Mouse (Mus musculus) liver, embryonic 12.5 days (tissue): Measurements from ENCODE around the gene Gsc2. TPM values are rescaled to one million over a fixed set of nuclear protein-coding genes. Genes with fewer than 3 reads are reported as not detected.
A peak's percentile ranks its signal among the peaks of the same experiment; 100 is the strongest.

ENCODE experiments used
- ATAC-seq: fragments of 200-750 bp; cut with Nextera tagmentation; 2 replicates; pipeline ENCODE4 v1.8.0; 2017; ENCODE audit warnings: moderate number of reproducible peaks, mild to moderate bottlenecking, moderate library complexity
- H3K27ac ChIP-seq: fragments of 300-500 bp; sonication (generic); 2 replicates; pipeline ENCODE4 v1.5.1; 2016; ENCODE audit warnings: mild to moderate bottlenecking
- H3K27me3 ChIP-seq: fragments of 300-500 bp; sonication (generic); replicated peaks from 2 replicates; pipeline ENCODE4 v1.6.1; 2016; ENCODE audit warnings: mild to moderate bottlenecking, moderate library complexity
- H3K36me3 ChIP-seq: fragments of 300-500 bp; sonication (generic); 2 replicates; pipeline ENCODE4 v1.6.1; 2016; ENCODE audit warnings: mild to moderate bottlenecking, moderate library complexity
- H3K4me1 ChIP-seq: fragments of 300-500 bp; sonication (generic); 2 replicates; pipeline ENCODE4 v1.6.1; 2016
- H3K4me2 ChIP-seq: fragments of 300-500 bp; sonication (generic); 2 replicates; pipeline ENCODE4 v1.6.1; 2016; ENCODE audit warnings: mild to moderate bottlenecking, moderate library complexity
- H3K4me3 ChIP-seq: fragments of 300-500 bp; sonication (generic); 2 replicates; pipeline ENCODE4 v1.5.1; 2016; ENCODE audit warnings: mild to moderate bottlenecking, moderate library complexity
- H3K9ac ChIP-seq: fragments of 300-500 bp; sonication (generic); 2 replicates; pipeline ENCODE4 v1.6.1; 2016; ENCODE audit warnings: mild to moderate bottlenecking, moderate library complexity
- H3K9me3 ChIP-seq: fragments of 300-500 bp; sonication (generic); replicated peaks from 2 replicates; pipeline ENCODE4 v1.6.1; 2016; ENCODE audit warnings: mild to moderate bottlenecking, moderate library complexity
- WGBS: fragments of 180-500 bp; shearing (Covaris S2); methylation state at CpG from one replicate; pipeline ENCODE4 v1.1.7; 2016; ENCODE audit not compliant: insufficient replicate concordance; 5-methylcytosine and 5-hydroxymethylcytosine counted together
- polyA plus RNA-seq: library from polyadenylated mRNA; unstranded; fragments of >200 nt; fragmentation: Nextera tagmentation; extraction: Ambion mirVana; gene quantifications from 2 replicates; pipeline ENCODE4 v1.2.1, GENCODE M21; 2016

The Gsc2 gene
- polyA plus RNA-seq, 1 experiment from 2014 or later, result not detected

- Histone ChIP-seq H3K4me3 (peak overlapping the region; percentile 72), H3K9me3 (no peaks in the 10 kb centered on the region), H3K9ac (peak overlapping the region; percentile 88), H3K36me3 (peaks cover 22% of the 10 kb centered on the region), H3K4me2 (peak overlapping the region; percentile 95), H3K4me1 (peaks cover 56% of the 10 kb centered on the region), H3K27ac (peak overlapping the region; percentile 89), H3K27me3 (peaks cover 34% of the 10 kb centered on the region)
- WGBS, result 1% methylated on average over 47 of the region's 47 CpGs
- peak; percentile 92 for ATAC-seq
Observed at GRCm38 (mm10) chr16:17921325-17922162, 6.7 kb upstream of the Gsc2 start.

GRCm38 (mm10) chr16:17920586-17920985, 5.7 kb upstream of the Gsc2 start:
- Histone ChIP-seq H3K4me2 (peak overlapping the region; percentile 95), H3K27ac (peak overlapping the region; percentile 89; the same call in 1 of the 2 replicates), H3K4me1 (peaks cover 47% of the 10 kb centered on the region), H3K4me3 (peak overlapping the region; percentile 72), H3K9me3 (no peaks in the 10 kb centered on the region), H3K27me3 (peaks cover 43% of the 10 kb centered on the region), H3K36me3 (peaks cover 13% of the 10 kb centered on the region), H3K9ac (peak overlapping the region; percentile 88)
- 15% methylated on average over 20 of the region's 20 CpGs for WGBS
- ATAC-seq, result no peak

- Histone ChIP-seq H3K9ac (peak within 1 kb of the TSS; percentile 76), H3K4me1 (peaks cover 24% of the 10 kb centered on the region), H3K27me3 (peaks cover 46% of the 10 kb centered on the region), H3K4me3 (peak within 1 kb of the TSS; percentile 72), H3K9me3 (no peaks in the 10 kb centered on the region), H3K4me2 (peak within 1 kb of the TSS; percentile 87), H3K36me3 (peaks cover 33% of the 10 kb centered on the region), H3K27ac (peak within 1 kb of the TSS; percentile 58)
- peak; percentile 91 for ATAC-seq
- under 1% methylated on average over 35 of the region's 35 CpGs for WGBS
Observed at GRCm38 (mm10) chr16:17911052-17911595, 3.7 kb downstream of the Gsc2 start, which contains the start of gene Ess2. TSS of gene Ess2 (minus strand) at chr16:17911348.

GRCm38 (mm10) chr16:17898462-17898861, 16.4 kb downstream of the Gsc2 start, which contains the start of the genes Dgcr2 and Tssk2:
TSS of gene Dgcr2 (minus strand) at chr16:17898562.
TSS of gene Tssk2 (plus strand) at chr16:17898637.
- Histone ChIP-seq H3K4me2 (no peak within 1 kb of the TSS), H3K9ac (no peak within 1 kb of the TSS), H3K4me1 (no peaks in the 10 kb centered on the region), H3K4me3 (no peak within 1 kb of the TSS), H3K27me3 (peaks cover 11% of the 10 kb centered on the region; the same call in 1 of the 2 replicates), H3K36me3 (peaks cover 51% of the 10 kb centered on the region), H3K9me3 (no peaks in the 10 kb centered on the region), H3K27ac (no peak within 1 kb of the TSS)
- WGBS, result 82% methylated on average over 14 of the region's 14 CpGs
- ATAC-seq, result no peak

GRCm38 (mm10) chr16:17896091-17896490, 18.8 kb downstream of the Gsc2 start:
- H3K4me1 ChIP-seq, result peaks cover 10% of the 10 kb centered on the region
- peaks cover 11% of the 10 kb centered on the region; the same call in 1 of the 2 replicates for H3K27me3 ChIP-seq
- H3K36me3 ChIP-seq, result peaks cover 27% of the 10 kb centered on the region
- H3K27ac ChIP-seq, result no peak overlapping the region
- no peak overlapping the region for H3K4me3 ChIP-seq
- H3K9ac ChIP-seq, result no peak overlapping the region
- no peak for ATAC-seq
- H3K9me3 ChIP-seq, result no peaks in the 10 kb centered on the region
- no peak overlapping the region for H3K4me2 ChIP-seq

GRCm38 (mm10) chr16:17893923-17894322, 20.9 kb downstream of the Gsc2 start, which contains the start of gene Tssk1:
TSS of gene Tssk1 (plus strand) at chr16:17894223.
- Histone ChIP-seq H3K9me3 (no peaks in the 10 kb centered on the region), H3K27me3 (peaks cover 11% of the 10 kb centered on the region; the same call in 1 of the 2 replicates), H3K9ac (no peak within 1 kb of the TSS), H3K4me3 (no peak within 1 kb of the TSS), H3K27ac (no peak within 1 kb of the TSS), H3K4me2 (no peak within 1 kb of the TSS), H3K4me1 (peaks cover 25% of the 10 kb centered on the region), H3K36me3 (peaks cover 13% of the 10 kb centered on the region)
- 64% methylated on average over 2 of the region's 2 CpGs for WGBS
- ATAC-seq, result no peak

GRCm38 (mm10) chr16:17892606-17893005, 22.3 kb downstream of the Gsc2 start:
- peaks cover 11% of the 10 kb centered on the region; the same call in 1 of the 2 replicates for H3K27me3 ChIP-seq
- WGBS, result 58% methylated on average over 3 of the region's 3 CpGs
- no peak overlapping the region for H3K27ac ChIP-seq
- H3K4me2 ChIP-seq, result no peak overlapping the region
- peaks cover 25% of the 10 kb centered on the region for H3K4me1 ChIP-seq
- no peak for ATAC-seq
- no peak overlapping the region for H3K9ac ChIP-seq
- H3K4me3 ChIP-seq, result no peak overlapping the region
- no peaks in the 10 kb centered on the region for H3K9me3 ChIP-seq
- H3K36me3 ChIP-seq, result peaks cover 7% of the 10 kb centered on the region; the same call in 1 of the 2 replicates

GRCm38 (mm10) chr16:17891567-17891959, 23.3 kb downstream of the Gsc2 start, which contains the start of gene Gm20518:
TSS of gene Gm20518 (minus strand) at chr16:17891671.
- ATAC-seq, result peak; percentile 97
- peak within 1 kb of the TSS; percentile 93 for H3K4me3 ChIP-seq
- peak within 1 kb of the TSS; percentile 91 for H3K27ac ChIP-seq
- peaks cover 25% of the 10 kb centered on the region for H3K4me1 ChIP-seq
- peak within 1 kb of the TSS; percentile 81 for H3K4me2 ChIP-seq
- H3K27me3 ChIP-seq, result peaks cover 11% of the 10 kb centered on the region; the same call in 1 of the 2 replicates
- H3K9me3 ChIP-seq, result no peaks in the 10 kb centered on the region
- H3K9ac ChIP-seq, result peak within 1 kb of the TSS; percentile 98
- peaks cover 7% of the 10 kb centered on the region; the same call in 1 of the 2 replicates for H3K36me3 ChIP-seq
- WGBS, result under 1% methylated on average over 37 of the region's 38 CpGs

GRCm38 (mm10) chr16:17890917-17891566, 23.8 kb downstream of the Gsc2 start:
- H3K9me3 ChIP-seq, result no peaks in the 10 kb centered on the region
- H3K9ac ChIP-seq, result peak overlapping the region; percentile 98
- peaks cover 7% of the 10 kb centered on the region; the same call in 1 of the 2 replicates for H3K36me3 ChIP-seq
- WGBS, result under 1% methylated on average over 44 of the region's 44 CpGs
- H3K4me2 ChIP-seq, result peak overlapping the region; percentile 81
- peak overlapping the region; percentile 93 for H3K4me3 ChIP-seq
- peaks cover 25% of the 10 kb centered on the region for H3K4me1 ChIP-seq
- peak; percentile 73 for ATAC-seq
- H3K27ac ChIP-seq, result peak overlapping the region; percentile 91
- H3K27me3 ChIP-seq, result peaks cover 7% of the 10 kb centered on the region; the same call in 1 of the 2 replicates

GRCm38 (mm10) chr16:17890342-17890727, 24.5 kb downstream of the Gsc2 start:
- Histone ChIP-seq H3K36me3 (peaks cover 7% of the 10 kb centered on the region; the same call in 1 of the 2 replicates), H3K27ac (peak overlapping the region; percentile 91), H3K27me3 (peaks cover 5% of the 10 kb centered on the region; the same call in 1 of the 2 replicates), H3K9ac (peak overlapping the region; percentile 98), H3K9me3 (no peaks in the 10 kb centered on the region), H3K4me1 (peaks cover 32% of the 10 kb centered on the region), H3K4me2 (peak overlapping the region; percentile 81), H3K4me3 (peak overlapping the region; percentile 93)
- WGBS, result 60% methylated on average over 2 of the region's 2 CpGs
- no peak for ATAC-seq

GRCm38 (mm10) chr16:17889689-17890341, 25.0 kb downstream of the Gsc2 start:
- Histone ChIP-seq H3K9me3 (no peaks in the 10 kb centered on the region), H3K27me3 (peaks cover 5% of the 10 kb centered on the region; the same call in 1 of the 2 replicates), H3K27ac (no peak overlapping the region), H3K9ac (peak overlapping the region; percentile 98; the same call in 1 of the 2 replicates), H3K4me3 (peak overlapping the region; percentile 93), H3K4me2 (peak overlapping the region; percentile 81), H3K4me1 (peaks cover 35% of the 10 kb centered on the region), H3K36me3 (peaks cover 7% of the 10 kb centered on the region; the same call in 1 of the 2 replicates)
- 79% methylated on average over 6 of the region's 6 CpGs for WGBS
- ATAC-seq, result no peak
